Mouse (Mus musculus): Measurements from ENCODE around the gene Emid1. TPM values are rescaled to one million over a fixed set of nuclear protein-coding genes. Genes with fewer than 3 reads are reported as not detected.

Emid1 gene
- polyA plus RNA-seq, 1 experiment from 2014 or later: 59.1 TPM

DNA sequence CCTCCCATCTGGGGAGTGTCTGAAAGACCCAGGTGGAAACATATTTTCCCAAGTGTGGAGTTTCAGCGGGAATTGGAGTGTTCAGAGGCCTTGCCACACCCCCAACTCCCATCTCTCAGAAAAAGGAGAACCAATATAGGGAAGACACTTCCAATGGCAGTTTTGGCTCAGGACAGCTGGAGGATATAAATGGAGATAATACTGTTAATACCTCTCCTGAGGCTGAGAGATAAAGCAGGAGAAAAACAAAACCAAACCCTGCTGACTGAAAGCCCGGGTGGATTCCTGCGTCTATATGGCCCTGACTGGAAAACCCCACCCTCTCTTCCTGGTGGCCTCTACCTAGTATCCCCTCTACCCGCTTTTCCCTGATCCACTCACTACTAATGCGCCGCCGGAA, 49.7 kb downstream of the Emid1 start:
- 86% methylated on average over 7 of the region's 7 CpGs for WGBS
- Histone ChIP-seq H3K9me3 (replicated peaks; ENCODE audit: control insufficient read depth, low read length) (no peaks in the 10 kb centered on the region), H3K9ac (ENCODE audit: low read length) (no peak overlapping the region), H3K4me1 (ENCODE audit: control insufficient read depth, insufficient read depth, low read length) (peaks cover 17% of the 10 kb centered on the region; the same call in 1 of the 2 replicates), H3K36me3 (ENCODE audit: control insufficient read depth, insufficient read depth, low read length) (no peaks in the 10 kb centered on the region), H3K4me2 (ENCODE audit: low read depth, low read length) (no peak overlapping the region), H3K27me3 (ENCODE audit: control insufficient read depth, insufficient read depth, low read length) (no peaks in the 10 kb centered on the region), H3K27ac (ENCODE audit: low read length) (no peak overlapping the region), H3K4me3 (replicated peaks; ENCODE audit: low read length) (no peak overlapping the region)
- ATAC-seq (ENCODE audit: insufficient read depth, low FRiP score): no peak

DNA sequence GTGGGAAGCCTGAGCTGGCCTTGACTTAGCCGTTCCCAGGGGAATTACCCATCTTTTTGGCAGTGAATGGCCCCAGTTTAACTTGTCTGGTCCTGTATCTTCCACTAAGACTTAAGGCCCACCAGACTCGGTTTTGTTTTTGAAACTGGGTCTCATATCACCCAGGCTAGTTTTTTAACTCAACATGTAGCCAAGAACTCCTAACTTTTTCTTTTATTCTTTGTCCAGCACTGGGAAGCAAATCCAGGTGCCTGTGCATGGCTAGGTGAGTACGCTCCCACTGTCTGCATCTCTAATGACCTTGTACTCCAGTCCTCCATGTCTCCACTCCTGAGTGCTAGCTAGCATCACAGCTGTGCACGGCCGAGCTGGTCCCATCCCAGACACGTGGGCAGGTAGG, 50.4 kb downstream of the Emid1 start:
- no peak overlapping the region for H3K4me3 ChIP-seq (replicated peaks; ENCODE audit: low read length)
- WGBS: 78% methylated on average over 6 of the region's 6 CpGs
- peaks cover 25% of the 10 kb centered on the region for H3K4me1 ChIP-seq (ENCODE audit: control insufficient read depth, insufficient read depth, low read length)
- no peak overlapping the region for H3K27ac ChIP-seq (ENCODE audit: low read length)
- no peak overlapping the region for H3K4me2 ChIP-seq (ENCODE audit: low read depth, low read length)
- no peak for ATAC-seq (ENCODE audit: insufficient read depth, low FRiP score)
- H3K9ac ChIP-seq (ENCODE audit: low read length): 0 out of 2 replicates have a peak overlapping the region, but pooled peaks have one; percentile 100
- no peaks in the 10 kb centered on the region for H3K9me3 ChIP-seq (replicated peaks; ENCODE audit: control insufficient read depth, low read length)
- H3K27me3 ChIP-seq (ENCODE audit: control insufficient read depth, insufficient read depth, low read length): no peaks in the 10 kb centered on the region
- H3K36me3 ChIP-seq (ENCODE audit: control insufficient read depth, insufficient read depth, low read length): no peaks in the 10 kb centered on the region

DNA sequence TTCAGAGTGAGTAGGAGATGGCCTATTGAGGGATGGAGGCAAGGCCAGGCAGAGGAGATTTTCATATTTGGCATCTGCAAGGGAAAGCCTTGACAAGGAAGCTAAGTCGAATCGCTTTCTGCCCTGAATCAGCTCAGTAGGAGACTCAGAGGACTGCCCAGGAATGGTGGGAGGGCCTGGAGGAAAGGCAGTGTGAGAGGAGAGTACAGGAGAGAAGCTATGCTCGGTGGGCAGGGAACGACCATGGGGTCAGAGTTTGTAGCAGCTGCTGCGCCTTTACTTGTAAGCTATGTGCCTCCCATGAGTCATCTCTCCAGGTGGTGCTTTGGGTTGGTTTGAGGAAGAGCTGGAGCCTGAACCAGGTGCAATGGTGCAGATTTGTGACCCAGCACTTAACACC, 51.3 kb downstream of the Emid1 start:
- no peaks in the 10 kb centered on the region for H3K9me3 ChIP-seq (replicated peaks; ENCODE audit: control insufficient read depth, low read length)
- 43% methylated on average over 5 of the region's 5 CpGs for WGBS
- H3K4me2 ChIP-seq (ENCODE audit: low read depth, low read length): peak overlapping the region; percentile 88
- peaks cover 31% of the 10 kb centered on the region for H3K4me1 ChIP-seq (ENCODE audit: control insufficient read depth, insufficient read depth, low read length)
- peak overlapping the region; percentile 100; the same call in 1 of the 2 replicates for H3K9ac ChIP-seq (ENCODE audit: low read length)
- H3K4me3 ChIP-seq (replicated peaks; ENCODE audit: low read length): peak overlapping the region; percentile 97
- H3K36me3 ChIP-seq (ENCODE audit: control insufficient read depth, insufficient read depth, low read length): no peaks in the 10 kb centered on the region
- peak overlapping the region; percentile 98; the same call in 1 of the 2 replicates for H3K27ac ChIP-seq (ENCODE audit: low read length)
- ATAC-seq (ENCODE audit: insufficient read depth, low FRiP score): no peak
- H3K27me3 ChIP-seq (ENCODE audit: control insufficient read depth, insufficient read depth, low read length): no peaks in the 10 kb centered on the region

DNA sequence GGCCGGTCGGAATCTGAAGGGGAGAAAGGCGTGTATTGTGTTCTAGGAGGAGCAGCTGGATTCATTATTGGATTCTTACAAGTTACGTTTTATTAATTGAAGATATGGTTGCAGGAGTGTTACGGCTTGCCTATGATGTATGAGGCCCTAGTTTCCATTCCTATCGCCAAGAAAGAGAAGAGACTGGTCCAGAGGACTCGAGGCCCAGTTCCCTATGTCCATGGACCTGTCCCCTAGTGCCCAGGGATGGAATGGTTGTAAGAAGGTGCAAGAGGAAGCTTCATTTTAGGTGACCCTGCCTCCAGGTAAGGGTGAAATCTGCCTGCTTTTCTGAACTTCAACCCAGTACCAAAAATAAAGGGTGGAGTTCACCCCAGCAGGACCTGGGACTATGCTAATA, 51.8 kb downstream of the Emid1 start:
- WGBS: under 1% methylated on average over 7 of the region's 7 CpGs
- peak overlapping the region; percentile 98 for H3K27ac ChIP-seq (ENCODE audit: low read length)
- H3K4me1 ChIP-seq (ENCODE audit: control insufficient read depth, insufficient read depth, low read length): peaks cover 32% of the 10 kb centered on the region
- peak overlapping the region; percentile 88 for H3K4me2 ChIP-seq (ENCODE audit: low read depth, low read length)
- no peaks in the 10 kb centered on the region for H3K9me3 ChIP-seq (replicated peaks; ENCODE audit: control insufficient read depth, low read length)
- no peak for ATAC-seq (ENCODE audit: insufficient read depth, low FRiP score)
- peak overlapping the region; percentile 100 for H3K9ac ChIP-seq (ENCODE audit: low read length)
- peak overlapping the region; percentile 97 for H3K4me3 ChIP-seq (replicated peaks; ENCODE audit: low read length)
- no peaks in the 10 kb centered on the region for H3K36me3 ChIP-seq (ENCODE audit: control insufficient read depth, insufficient read depth, low read length)
- no peaks in the 10 kb centered on the region for H3K27me3 ChIP-seq (ENCODE audit: control insufficient read depth, insufficient read depth, low read length)

DNA sequence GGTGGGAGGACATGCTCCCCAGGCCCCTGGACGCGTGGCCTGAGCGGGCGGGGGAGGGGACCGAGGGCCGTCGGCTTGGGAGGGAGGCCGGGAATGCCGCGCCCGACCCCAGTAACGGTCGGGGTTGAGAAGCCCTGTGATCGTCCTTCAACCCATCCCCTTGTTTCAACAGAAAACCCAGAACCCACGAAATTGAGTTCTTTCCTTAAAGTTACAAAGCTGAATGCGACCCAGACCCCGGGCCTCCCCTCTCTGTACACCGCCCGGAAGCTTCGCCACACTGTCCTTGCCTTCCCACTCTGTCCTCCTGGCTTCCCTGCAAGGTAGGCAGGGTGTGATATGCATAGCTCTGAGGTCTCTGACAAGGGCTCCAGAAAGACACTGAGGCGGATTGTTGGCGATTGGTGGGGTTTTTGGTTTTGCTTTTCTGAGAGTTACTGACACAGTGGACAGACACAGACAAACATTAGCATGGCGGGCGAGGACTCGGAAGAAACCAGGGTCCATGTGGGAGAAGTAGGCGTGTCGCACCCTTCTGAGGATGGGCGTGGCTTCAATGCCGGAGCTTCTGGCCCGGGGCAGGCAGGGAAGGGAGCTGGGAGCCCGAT, 52.4 kb downstream of the Emid1 start:
- Histone ChIP-seq H3K4me1 (ENCODE audit: control insufficient read depth, insufficient read depth, low read length) (peaks cover 32% of the 10 kb centered on the region), H3K36me3 (ENCODE audit: control insufficient read depth, insufficient read depth, low read length) (no peaks in the 10 kb centered on the region), H3K27me3 (ENCODE audit: control insufficient read depth, insufficient read depth, low read length) (no peaks in the 10 kb centered on the region), H3K9ac (ENCODE audit: low read length) (peak overlapping the region; percentile 100), H3K4me3 (replicated peaks; ENCODE audit: low read length) (peak overlapping the region; percentile 97), H3K9me3 (replicated peaks; ENCODE audit: control insufficient read depth, low read length) (no peaks in the 10 kb centered on the region), H3K4me2 (ENCODE audit: low read depth, low read length) (peak overlapping the region; percentile 88), H3K27ac (ENCODE audit: low read length) (peak overlapping the region; percentile 98)
- peak; percentile 78 for ATAC-seq (ENCODE audit: insufficient read depth, low FRiP score)
- WGBS: under 1% methylated on average over 31 of the region's 31 CpGs

DNA sequence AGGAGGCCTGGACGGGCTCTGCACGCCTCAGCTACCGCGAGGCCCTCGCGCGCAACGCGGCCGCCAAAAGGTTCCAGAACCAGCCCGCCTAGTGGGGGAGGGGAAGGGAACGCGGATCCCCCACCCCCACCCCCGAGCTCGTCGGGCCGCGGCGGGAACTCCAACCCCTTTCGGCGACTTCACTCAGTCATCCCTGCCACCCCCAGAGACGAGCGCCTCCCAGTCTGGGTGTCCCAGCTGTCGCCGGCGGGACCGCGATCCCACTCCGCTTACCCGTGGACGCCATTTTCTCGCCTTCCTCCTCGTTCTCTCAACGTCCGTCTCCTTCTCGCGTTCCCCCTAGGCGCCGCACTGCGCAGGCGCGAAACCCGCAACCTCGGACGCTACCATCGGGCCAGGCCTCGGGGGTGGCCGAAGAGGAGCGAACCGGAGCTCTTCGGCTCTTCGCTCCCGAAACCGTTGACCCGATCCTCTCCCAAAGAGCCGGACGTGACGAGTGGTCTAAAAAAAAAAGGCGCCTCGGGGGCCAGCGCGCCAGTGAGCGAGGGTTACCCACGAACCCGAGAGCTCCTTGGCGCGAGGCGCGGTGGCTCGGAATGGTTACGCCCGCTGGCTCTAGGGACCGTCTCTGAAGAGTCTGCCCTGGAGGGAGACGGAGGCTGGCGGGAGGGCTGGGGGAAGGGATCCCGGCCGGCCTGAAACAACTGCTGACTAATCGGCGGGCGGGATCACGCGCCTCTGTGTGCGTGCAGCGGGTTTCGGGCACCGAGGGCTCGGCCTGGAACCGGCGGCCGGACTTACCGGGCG, 53.1 kb downstream of the Emid1 start, which contains the start of the genes Rhbdd3 and Ewsr1:
TSS of gene Rhbdd3 (plus strand) at position 191 of the 807 bp plus-strand sequence.
TSS of gene Ewsr1 (minus strand) at position 531 of the 807 bp plus-strand sequence.
- peak; percentile 92 for ATAC-seq (ENCODE audit: insufficient read depth, low FRiP score)

DNA sequence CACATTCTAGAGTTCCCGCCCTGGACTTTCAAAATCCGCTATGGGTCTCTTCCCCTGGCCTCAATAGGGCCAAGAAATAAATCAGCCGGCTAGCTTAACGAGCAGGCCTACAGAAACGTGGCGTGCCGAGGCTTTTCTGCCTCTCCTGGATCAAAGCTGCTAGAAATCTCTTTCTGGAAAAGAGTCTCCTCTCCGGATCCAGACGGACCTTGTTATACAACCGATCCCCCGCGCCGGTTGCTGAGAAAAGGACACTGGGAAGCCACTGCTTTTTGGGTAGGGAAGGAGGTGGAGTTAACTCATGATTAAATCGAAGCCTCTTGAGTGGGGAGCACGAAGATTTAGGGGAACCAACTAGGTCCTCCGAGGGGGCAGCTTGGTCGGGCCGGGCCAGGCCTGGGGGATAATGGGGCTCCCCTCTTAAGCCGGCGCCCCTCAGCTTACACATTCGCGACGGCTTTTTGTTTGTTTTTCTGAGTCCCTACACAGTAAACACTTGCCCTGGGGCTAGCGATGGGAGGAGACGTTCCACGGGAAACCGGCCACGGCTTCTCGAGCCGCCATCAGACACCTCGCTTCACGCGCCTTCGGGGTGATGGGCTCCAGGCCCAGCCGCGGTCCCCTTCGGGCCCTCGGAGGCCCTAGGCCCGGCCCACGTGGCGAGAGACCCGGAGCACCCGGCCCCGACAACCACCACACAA, 53.9 kb downstream of the Emid1 start:
- H3K27me3 ChIP-seq (ENCODE audit: control insufficient read depth, insufficient read depth, low read length): no peaks in the 10 kb centered on the region
- no peaks in the 10 kb centered on the region for H3K9me3 ChIP-seq (replicated peaks; ENCODE audit: control insufficient read depth, low read length)
- peaks cover 36% of the 10 kb centered on the region for H3K4me1 ChIP-seq (ENCODE audit: control insufficient read depth, insufficient read depth, low read length)
- H3K27ac ChIP-seq (ENCODE audit: low read length): peak overlapping the region; percentile 98
- peak overlapping the region; percentile 97 for H3K4me3 ChIP-seq (replicated peaks; ENCODE audit: low read length)
- under 1% methylated on average over 44 of the region's 44 CpGs for WGBS
- H3K9ac ChIP-seq (ENCODE audit: low read length): peak overlapping the region; percentile 100
- H3K36me3 ChIP-seq (ENCODE audit: control insufficient read depth, insufficient read depth, low read length): no peaks in the 10 kb centered on the region
- ATAC-seq (ENCODE audit: insufficient read depth, low FRiP score): no peak; the same call in 1 of the 2 replicates
- H3K4me2 ChIP-seq (ENCODE audit: low read depth, low read length): peak overlapping the region; percentile 83

More for the DNA sequence above, 53.1 kb downstream of the Emid1 start, which contains the start of the genes Rhbdd3 and Ewsr1:
- no peaks in the 10 kb centered on the region for H3K36me3 ChIP-seq (ENCODE audit: control insufficient read depth, insufficient read depth, low read length)
- WGBS: under 1% methylated on average over 79 of the region's 92 CpGs
- no peaks in the 10 kb centered on the region for H3K9me3 ChIP-seq (replicated peaks; ENCODE audit: control insufficient read depth, low read length)
- no peaks in the 10 kb centered on the region for H3K27me3 ChIP-seq (ENCODE audit: control insufficient read depth, insufficient read depth, low read length)
- peak within 1 kb of the TSS; percentile 98 for H3K27ac ChIP-seq (ENCODE audit: low read length)
- H3K4me3 ChIP-seq (replicated peaks; ENCODE audit: low read length): peak within 1 kb of the TSS; percentile 97
- peak within 1 kb of the TSS; percentile 100 for H3K9ac ChIP-seq (ENCODE audit: low read length)
- peak within 1 kb of the TSS; percentile 88 for H3K4me2 ChIP-seq (ENCODE audit: low read depth, low read length)
- H3K4me1 ChIP-seq (ENCODE audit: control insufficient read depth, insufficient read depth, low read length): peaks cover 32% of the 10 kb centered on the region

DNA sequence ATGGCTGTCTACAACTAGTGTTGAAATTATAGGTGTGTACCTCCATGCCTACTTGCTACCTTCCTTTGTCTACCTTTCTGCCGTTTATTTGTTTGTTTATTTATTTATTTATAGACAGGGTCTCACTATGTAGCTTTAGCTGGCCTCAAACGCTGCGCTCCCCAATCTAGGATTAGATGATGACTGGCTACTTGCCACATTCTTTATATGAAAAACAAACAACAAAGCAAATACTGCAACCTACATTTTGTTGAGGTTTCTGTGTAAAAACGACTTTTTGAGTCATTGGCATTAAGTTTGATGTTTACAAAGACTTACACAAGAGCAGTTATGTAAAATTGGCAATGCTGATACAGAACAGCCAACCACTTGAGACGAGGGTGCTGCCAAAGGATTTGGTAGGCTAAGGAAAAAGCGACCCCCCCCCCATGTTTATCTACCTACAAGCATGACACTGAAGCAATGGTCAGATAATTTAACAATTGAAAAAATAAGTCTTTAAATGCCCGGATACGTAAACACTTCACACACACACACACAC, 55.5 kb downstream of the Emid1 start:
- no peaks in the 10 kb centered on the region for H3K27me3 ChIP-seq (ENCODE audit: control insufficient read depth, insufficient read depth, low read length)
- H3K4me3 ChIP-seq (replicated peaks; ENCODE audit: low read length): peak overlapping the region; percentile 97; the same call in 1 of the 2 replicates
- WGBS: 46% methylated on average over 8 of the region's 8 CpGs
- H3K4me2 ChIP-seq (ENCODE audit: low read depth, low read length): peak overlapping the region; percentile 83
- peaks cover 36% of the 10 kb centered on the region for H3K4me1 ChIP-seq (ENCODE audit: control insufficient read depth, insufficient read depth, low read length)
- no peak for ATAC-seq (ENCODE audit: insufficient read depth, low FRiP score)
- peak overlapping the region; percentile 100; the same call in 1 of the 2 replicates for H3K9ac ChIP-seq (ENCODE audit: low read length)
- H3K36me3 ChIP-seq (ENCODE audit: control insufficient read depth, insufficient read depth, low read length): peaks cover 9% of the 10 kb centered on the region; the same call in 1 of the 2 replicates
- no peak overlapping the region for H3K27ac ChIP-seq (ENCODE audit: low read length)
- no peaks in the 10 kb centered on the region for H3K9me3 ChIP-seq (replicated peaks; ENCODE audit: control insufficient read depth, low read length)
